In the genomic region with DNA sequence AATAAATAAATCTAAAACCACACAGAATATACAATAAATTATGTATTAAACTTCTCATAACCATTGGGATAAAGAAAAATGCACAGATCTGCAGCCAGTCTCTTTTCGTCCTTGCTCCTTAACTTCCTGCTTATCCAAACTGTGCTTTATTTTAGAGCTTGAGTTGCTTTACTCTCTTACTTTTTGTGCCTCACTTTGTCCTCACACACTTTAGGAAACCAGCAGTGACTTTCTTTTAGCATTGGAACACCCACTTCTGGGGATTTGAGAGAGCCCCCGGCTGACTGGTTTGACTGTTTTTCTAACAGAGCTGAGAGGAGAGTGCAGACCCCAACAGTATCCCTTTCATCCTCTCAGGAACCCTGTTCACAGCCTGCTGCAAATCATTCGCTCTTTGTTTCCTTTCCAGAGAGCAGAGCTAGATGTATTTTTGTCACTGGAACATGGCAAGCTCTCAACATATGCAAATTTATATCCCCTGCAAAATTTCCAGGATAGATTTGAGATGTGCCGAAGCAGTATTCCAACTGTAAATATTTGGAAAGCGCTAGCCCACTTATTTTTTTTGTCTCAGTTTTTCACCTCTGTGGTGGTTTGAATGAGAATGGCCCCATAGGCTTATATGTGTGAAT, we compare ENCODE assay signal across 20 mouse cellular contexts.
DNase-seq lines count a peak whose midpoint lies in the region; ATAC-seq lines count a peak whose summit lies in the region.
"Had no signal": no experiment of that assay in that cellular context is flagged by ENCODE, and none has a peak within 500 bp of the region (broad histone marks: within the 10 kb centered on the region; RNA-seq: fewer than 3 reads in every experiment).

No protein-coding gene starts in this region.

- no peak overlapping the region for H3K27ac ChIP-seq in liver, embryonic 11.5 days (ENCODE audit: low read depth, low read length)
- no peak overlapping the region for H3K27ac ChIP-seq in liver, embryonic 12.5 days
- H3K27ac ChIP-seq: embryonic facial prominence, embryonic 10.5 days; embryonic facial prominence, embryonic 12.5 days; forebrain, embryonic 13.5 days; forebrain, embryonic 15.5 days had no signal

- no peaks in the 10 kb centered on the region for H3K4me1 ChIP-seq in liver, embryonic 11.5 days (replicated peaks; ENCODE audit: control insufficient read depth, insufficient read depth, low read length)
- H3K4me1 ChIP-seq in liver, embryonic 12.5 days, result no peaks in the 10 kb centered on the region
- H3K4me1 ChIP-seq: embryonic facial prominence, embryonic 10.5 days; embryonic facial prominence, embryonic 12.5 days; forebrain, embryonic 13.5 days; forebrain, embryonic 15.5 days had no signal

- no peak for ATAC-seq in liver, embryonic 11.5 days (replicated peaks; ENCODE audit: low FRiP score)
- ATAC-seq in liver, embryonic 12.5 days, result no peak
- ATAC-seq: forebrain, embryonic 13.5 days; forebrain, embryonic 15.5 days had no signal

- no peaks in the 10 kb centered on the region for H3K27me3 ChIP-seq in liver, embryonic 11.5 days (replicated peaks; ENCODE audit: control insufficient read depth, insufficient read depth, low read length)
- H3K27me3 ChIP-seq in liver, embryonic 12.5 days (replicated peaks), result no peaks in the 10 kb centered on the region
- H3K27me3 ChIP-seq: embryonic facial prominence, embryonic 12.5 days; forebrain, embryonic 13.5 days; forebrain, embryonic 15.5 days had no signal

- peak; percentile 17 to 29 for DNase-seq in frontal cortex, adult 2 months (ENCODE audit: extremely low spot score in 1 of 2, low spot score in 1 of 2)
- no peak for DNase-seq in frontal cortex, postnatal 14 days (ENCODE audit: low spot score in 2 of 2)
- DNase-seq in liver, embryonic 11.5 days (ENCODE audit: low spot score), result peak; percentile 3
- peak; percentile 17 for DNase-seq in right cerebral cortex, adult 18-20 months
- no peak for DNase-seq in right cerebral cortex, postnatal 4 days
- peak; percentile 29 for DNase-seq in telencephalon, adult 2 months (ENCODE audit: low read depth, low spot score)
- no peak for DNase-seq in gastrocnemius, postnatal 25 days
- DNase-seq: adrenal gland, adult 2 months; adrenal gland, postnatal 10 days; adrenal gland, postnatal 25 days; cerebellum, adult 11-12 months; cerebellum, adult 2 months; cerebellum, adult 9-10 months; cerebellum, postnatal 10 days; cerebellum, postnatal 25 days had no signal

- H3K9ac ChIP-seq in liver, embryonic 11.5 days (ENCODE audit: low read depth, low read length), result no peak overlapping the region
- H3K9ac ChIP-seq in liver, embryonic 12.5 days, result no peak overlapping the region
- H3K9ac ChIP-seq: embryonic facial prominence, embryonic 12.5 days; forebrain, embryonic 13.5 days; forebrain, embryonic 15.5 days had no signal

- H3K4me3 ChIP-seq in liver, embryonic 11.5 days (ENCODE audit: low read depth, low read length), result no peak overlapping the region
- no peak overlapping the region for H3K4me3 ChIP-seq in liver, embryonic 12.5 days
- H3K4me3 ChIP-seq: embryonic facial prominence, embryonic 10.5 days; embryonic facial prominence, embryonic 12.5 days; forebrain, embryonic 13.5 days; forebrain, embryonic 15.5 days had no signal

- no peaks in the 10 kb centered on the region for H3K9me3 ChIP-seq in liver, embryonic 11.5 days (ENCODE audit: control insufficient read depth, low read length)
- no peaks in the 10 kb centered on the region for H3K9me3 ChIP-seq in liver, embryonic 12.5 days (replicated peaks)
- H3K9me3 ChIP-seq: embryonic facial prominence, embryonic 12.5 days had no signal

- 83% methylated on average over 5 of the region's 5 CpGs for WGBS in liver, embryonic 11.5 days
- WGBS in liver, embryonic 12.5 days (ENCODE audit: insufficient replicate concordance), result 71% methylated on average over 5 of the region's 5 CpGs

- no peaks in the 10 kb centered on the region for H3K36me3 ChIP-seq in liver, embryonic 11.5 days (ENCODE audit: control insufficient read depth, insufficient read depth, low read length)
- no peaks in the 10 kb centered on the region for H3K36me3 ChIP-seq in liver, embryonic 12.5 days
- H3K36me3 ChIP-seq: embryonic facial prominence, embryonic 10.5 days; embryonic facial prominence, embryonic 12.5 days; forebrain, embryonic 15.5 days had no signal

- no peak overlapping the region for H3K4me2 ChIP-seq in liver, embryonic 11.5 days
- no peak overlapping the region for H3K4me2 ChIP-seq in liver, embryonic 12.5 days
- H3K4me2 ChIP-seq: embryonic facial prominence, embryonic 12.5 days; forebrain, embryonic 13.5 days; forebrain, embryonic 15.5 days had no signal

Comparison
In these comparisons a context has a peak if more than half of its experiments do, and no peak if none do; other contexts are left out.
1. DNase-seq: peak in frontal cortex, adult 2 months (2 of 2), liver, embryonic 11.5 days (single experiment), right cerebral cortex, adult 18-20 months (single experiment) and telencephalon, adult 2 months (single experiment); none in frontal cortex, postnatal 14 days (0 of 2), right cerebral cortex, postnatal 4 days (single experiment) and gastrocnemius, postnatal 25 days (single experiment).